Mouse (Mus musculus) c-Kit-positive CD71-negative TER-119-negative erythroid progenitor cells, embryonic 14.5 days (primary cell): ENCODE data around the gene Gm9508.
"Not testable (repeated sequence)": the region's sequence is repeated elsewhere in the genome, so short reads cannot be mapped to it uniquely, and the experiment has no call there.

Experiments used
- DNase-seq: peaks from one replicate; pipeline ENCODE4 v3.0.0-alpha.2; 2013; ENCODE audit warnings: low read depth

The Gm9508 gene

DNA sequence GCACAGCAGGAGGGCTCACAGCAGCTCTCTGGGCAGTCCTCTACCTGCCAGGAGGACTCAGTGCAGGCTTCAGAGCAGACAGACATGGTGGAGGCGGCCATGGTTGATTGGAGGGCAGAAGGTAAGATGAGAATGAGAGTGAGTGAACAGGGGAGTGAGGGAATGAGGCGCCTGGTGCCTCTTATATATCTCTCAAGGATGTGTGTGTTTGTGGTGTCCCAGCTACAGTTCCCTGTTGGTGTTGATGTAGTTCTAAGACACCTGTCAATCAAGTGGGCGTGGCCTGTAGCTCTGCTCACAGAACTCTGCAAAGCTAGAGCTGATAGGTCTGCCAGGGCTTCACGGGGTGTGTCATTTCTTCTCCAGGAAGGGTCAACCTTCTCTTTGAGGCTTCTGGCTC lies at the start of gene Gm9508:
TSS of gene Gm9508 (minus strand) at position 101 of the 400 bp plus-strand sequence.
- DNase-seq = no peak

DNA sequence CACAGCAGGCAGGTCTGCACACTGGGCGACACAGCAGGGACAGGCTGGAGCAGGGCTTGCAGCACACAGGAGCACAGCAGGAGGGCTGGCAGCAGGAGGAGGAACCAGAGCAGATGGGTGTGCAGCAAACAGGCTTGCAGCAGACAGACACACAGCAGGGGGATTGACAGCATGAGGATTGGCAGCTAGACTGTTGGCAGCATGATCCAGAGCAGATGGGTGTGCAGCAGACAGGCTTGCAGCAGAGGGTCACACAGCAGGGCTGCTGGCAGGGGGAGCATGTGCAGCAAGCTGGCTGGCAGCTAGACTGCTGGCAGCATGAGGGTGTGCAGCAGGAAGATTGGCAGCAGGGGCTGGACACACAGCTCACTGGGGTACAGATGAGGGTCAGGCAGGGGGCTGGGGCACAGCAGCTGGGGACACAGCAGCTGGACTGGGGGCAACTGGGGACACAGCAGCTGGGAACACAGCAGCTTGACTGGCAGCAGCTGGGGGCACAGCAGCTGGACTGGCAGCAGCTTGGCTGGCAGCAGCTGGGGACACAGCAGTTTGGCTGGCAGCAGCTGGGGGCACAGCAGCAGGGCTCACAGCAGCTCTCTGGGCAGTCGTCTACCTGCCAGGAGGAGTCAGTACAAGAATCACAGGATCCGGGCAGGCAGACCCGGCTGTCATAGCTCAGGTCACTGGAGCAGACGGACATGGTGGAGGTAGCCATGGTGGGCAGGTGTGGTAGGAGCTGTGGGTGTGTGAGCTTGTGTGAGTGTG lies 45.1 kb upstream of the Gm9508 start, which contains the start of gene Gm18596:
TSS of gene Gm18596 (minus strand) at position 715 of the 765 bp plus-strand sequence.
- DNase-seq = not testable (repeated sequence)

DNA sequence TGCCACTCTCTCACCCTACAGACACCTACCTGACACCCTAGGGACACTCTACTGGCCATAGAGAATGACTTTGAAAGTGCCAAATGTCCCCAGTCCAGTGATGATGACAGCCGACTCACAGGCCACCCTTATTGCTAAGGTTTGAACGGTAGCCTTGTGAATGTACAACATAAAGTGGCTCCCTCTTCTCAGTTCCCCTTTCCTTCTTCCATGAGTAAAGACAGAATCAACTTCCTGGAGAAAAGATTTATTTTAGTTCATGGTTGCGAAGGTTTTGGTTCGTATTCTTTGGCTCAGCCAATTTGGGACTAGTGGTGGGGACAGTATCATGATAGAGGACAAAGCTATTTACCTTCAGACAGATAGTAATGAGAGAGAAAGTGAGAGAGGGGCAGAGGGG lies 41.9 kb upstream of the Gm9508 start:
- DNase-seq = no peak

DNA sequence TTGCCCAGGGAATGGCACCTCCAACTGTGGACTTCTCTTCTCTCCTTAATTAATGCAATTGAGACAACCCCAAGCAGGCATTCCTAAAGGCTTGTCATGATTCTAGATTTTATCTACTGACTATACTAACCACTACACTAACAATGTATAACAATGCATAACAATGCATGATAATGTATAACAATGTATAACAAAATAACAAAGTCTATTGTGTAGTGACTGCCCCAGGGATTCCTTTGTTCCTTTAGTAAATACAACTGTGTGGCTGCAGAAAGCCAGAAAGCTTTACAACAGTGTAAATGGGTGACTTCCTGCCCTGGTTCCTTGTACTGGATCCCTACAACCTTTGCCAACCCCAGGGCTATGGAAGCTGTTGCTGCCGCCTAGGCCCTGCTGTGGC lies 38.9 kb upstream of the Gm9508 start:
- DNase-seq = no peak

DNA sequence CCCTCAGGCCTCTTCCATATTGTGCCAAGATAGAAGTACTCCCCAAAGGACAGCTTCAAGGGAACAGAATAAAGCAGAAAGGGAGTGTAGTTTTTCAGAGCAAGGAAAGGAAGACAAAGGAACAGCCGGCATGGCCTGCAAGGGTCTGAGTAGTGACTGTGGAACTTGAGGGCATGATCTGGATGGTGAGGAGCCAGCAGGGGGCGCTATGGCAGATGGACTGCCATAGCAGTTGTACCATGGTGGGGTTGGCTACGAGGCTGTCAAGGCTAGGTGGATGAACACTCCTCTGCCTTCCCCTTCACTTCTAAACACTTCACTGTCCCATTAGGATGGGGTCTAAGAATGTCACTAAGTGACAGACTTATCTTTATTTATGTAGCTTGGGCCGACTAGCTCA lies 32.2 kb upstream of the Gm9508 start:
- no peak for DNase-seq

DNA sequence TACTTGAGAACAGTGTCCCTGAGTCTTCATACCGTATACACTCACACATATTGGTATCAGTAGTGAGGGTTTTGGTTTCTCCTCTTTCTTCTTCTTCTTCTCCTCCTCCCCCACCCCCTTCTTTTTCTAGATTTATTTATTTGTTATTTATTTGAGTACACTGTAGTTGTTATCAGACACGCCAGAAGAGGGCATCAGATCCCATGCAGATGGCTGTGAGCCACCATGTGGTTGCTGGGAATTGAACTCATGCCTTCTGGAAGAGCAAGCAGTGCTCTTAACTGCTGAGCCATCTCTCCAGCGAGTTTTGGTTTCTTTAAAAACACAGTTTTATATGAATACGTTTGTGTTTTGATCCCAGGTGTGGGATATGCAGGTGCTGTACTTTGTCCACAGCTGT lies 31.2 kb upstream of the Gm9508 start:
- DNase-seq = no peak

DNA sequence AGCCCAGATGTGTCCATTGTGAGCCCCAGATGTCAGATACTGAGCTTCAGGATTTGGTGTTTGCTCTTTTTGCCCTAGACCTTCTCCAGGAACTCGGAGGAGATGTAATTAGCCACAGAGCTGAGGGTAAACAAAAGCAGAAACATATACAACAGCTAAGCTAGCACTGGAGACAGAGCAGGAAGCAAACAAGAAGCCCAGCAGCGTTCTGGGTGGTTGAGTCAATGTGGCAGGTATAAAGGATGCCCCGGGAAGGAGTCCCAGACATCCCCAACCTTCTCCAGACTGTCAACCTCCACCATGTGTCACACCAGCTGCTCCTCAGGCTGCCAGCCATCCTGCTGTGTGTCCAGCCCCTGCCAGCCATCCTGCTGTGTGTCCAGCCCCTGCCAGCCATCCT lies 29.2 kb upstream of the Gm9508 start, which contains the start of gene Gm10100:
TSS of gene Gm10100 (plus strand) at position 301 of the 400 bp plus-strand sequence.
- no peak for DNase-seq

DNA sequence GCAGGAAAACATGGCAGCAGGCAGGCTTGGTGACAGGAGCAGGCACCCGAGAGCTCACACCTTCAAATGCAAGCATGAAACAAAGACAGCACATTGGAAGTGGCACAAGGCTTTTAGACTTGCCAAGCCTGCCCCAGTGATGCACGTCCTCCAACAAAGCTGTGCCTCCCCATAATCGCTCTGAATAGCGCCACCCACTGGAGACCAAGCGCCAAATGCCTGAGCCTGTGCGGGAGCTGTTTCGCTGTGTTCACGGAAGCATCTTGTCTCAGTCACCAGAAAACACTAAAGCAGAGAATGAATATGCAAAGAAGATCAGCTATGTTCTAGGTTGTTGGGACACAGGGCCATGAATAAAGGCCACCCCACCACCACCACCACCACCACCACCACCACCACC lies 27.8 kb upstream of the Gm9508 start:
- no peak for DNase-seq

DNA sequence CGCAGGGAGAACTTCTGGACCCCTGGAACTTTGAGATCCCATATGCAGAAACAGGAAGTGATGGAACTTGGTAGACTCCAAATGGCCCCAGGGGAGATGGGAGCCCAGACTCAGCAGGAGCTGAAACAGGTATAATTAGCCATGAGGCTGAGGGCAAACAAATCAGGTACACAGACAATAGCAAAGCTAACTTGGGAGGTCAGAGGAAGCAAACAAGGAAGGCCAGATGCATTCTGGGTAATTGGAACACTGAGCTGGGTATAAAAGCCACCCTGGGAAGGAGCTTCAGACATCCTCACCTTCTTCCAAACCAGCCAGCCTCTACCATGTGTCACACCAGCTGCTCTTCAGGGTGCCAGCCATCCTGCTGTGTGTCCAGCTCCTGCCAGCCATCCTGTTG lies 23.3 kb upstream of the Gm9508 start, which contains the start of gene Krtap12-1:
TSS of gene Krtap12-1 (plus strand) at position 301 of the 400 bp plus-strand sequence.
- not testable (repeated sequence) for DNase-seq

DNA sequence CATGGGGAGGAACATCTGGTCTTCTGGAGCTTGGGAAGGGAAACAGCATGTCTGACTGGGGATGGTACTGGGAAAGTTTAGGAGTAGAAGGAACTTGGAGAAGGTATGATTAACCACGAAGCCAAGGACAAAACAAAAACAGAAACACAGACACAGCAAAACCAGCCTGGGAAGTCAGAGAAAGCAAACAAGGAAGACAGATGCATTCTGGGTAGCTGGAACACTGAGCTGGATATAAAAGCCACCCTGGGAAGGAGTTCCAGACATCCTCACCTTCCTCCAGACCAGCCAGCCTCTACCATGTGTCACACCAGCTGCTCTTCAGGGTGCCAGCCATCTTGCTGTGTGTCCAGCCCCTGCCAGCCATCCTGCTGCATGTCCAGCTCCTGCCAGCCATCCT lies 18.5 kb upstream of the Gm9508 start, which contains the start of gene Gm10142:
TSS of gene Gm10142 (plus strand) at position 301 of the 400 bp plus-strand sequence.
- no peak for DNase-seq

DNA sequence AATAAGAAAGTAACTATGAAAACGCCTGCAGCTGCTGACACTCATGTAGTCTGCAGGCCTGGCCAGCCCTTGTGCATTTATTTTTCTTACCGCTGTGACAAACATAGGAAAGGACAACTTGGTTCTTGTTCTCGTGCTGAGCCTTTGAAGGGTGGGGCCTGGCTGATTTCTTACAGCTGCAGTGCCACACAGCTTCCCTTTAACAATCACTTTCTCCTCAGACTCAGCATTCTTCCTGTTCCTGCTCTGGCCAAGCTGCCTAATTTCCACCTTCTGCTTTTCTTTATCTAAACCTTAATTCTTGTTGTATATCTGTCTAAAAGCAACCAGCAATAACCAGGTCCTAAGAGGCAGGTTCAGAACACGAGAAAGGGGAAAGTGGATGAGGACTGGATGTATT lies 16.7 kb upstream of the Gm9508 start:
- no peak for DNase-seq

DNA sequence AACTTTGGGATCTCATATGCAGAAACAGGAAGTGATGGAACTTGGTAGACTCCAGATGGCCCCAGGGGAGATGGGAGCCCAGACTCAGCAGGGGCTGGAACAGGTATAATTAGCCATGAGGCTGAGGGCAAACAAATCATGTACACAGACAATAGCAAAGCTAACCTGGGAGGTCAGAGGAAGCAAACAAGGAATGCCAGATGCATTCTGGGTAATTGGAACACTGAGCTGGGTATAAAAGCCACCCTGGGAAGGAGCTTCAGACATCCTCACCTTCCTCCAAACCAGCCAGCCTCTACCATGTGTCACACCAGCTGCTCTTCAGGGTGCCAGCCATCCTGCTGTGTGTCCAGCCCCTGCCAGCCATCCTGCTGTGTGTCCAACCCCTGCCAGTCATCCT lies 14.1 kb upstream of the Gm9508 start, which contains the start of gene Gm10024:
TSS of gene Gm10024 (plus strand) at position 301 of the 400 bp plus-strand sequence.
- DNase-seq = not testable (repeated sequence)

DNA sequence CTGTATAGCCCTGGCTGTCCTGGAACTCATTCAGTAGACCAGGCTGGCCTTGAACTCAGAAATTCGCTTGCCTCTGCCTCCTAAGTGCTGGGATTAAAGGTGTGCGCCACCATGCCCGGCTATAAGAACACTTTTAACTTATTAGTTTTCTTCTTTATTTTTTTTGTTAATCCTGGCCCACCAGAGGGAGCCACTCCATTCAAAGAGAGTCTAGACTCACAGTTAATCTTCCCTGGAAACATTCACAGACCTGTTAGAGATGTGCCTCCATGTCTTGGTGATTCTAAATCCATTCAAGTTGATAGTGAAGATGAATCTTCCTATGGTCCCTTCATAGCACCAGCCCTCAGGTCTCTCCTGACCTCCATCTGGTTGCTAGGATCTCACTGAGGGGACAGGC lies 12.8 kb upstream of the Gm9508 start:
- DNase-seq = no peak

DNA sequence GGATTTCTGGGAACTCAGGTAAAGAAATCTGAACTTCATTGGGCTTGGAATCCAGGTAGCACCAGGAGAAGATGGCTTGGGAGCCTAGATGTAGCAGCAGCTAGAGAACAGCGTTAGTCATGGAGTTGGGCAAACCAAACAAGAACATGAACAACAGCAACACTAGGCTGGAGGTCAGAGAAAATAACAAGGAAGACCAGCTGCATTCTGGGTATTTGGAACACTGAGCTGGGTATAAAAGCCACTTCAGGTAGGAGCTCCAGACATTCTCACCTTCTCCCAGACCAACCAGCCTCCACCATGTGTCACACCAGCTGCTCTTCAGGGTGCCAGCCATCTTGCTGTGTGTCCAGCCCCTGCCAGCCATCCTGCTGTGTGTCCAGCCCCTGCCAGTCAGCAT lies 9.3 kb upstream of the Gm9508 start, which contains the start of gene Gm10272:
TSS of gene Gm10272 (plus strand) at position 301 of the 400 bp plus-strand sequence.
- DNase-seq = no peak

DNA sequence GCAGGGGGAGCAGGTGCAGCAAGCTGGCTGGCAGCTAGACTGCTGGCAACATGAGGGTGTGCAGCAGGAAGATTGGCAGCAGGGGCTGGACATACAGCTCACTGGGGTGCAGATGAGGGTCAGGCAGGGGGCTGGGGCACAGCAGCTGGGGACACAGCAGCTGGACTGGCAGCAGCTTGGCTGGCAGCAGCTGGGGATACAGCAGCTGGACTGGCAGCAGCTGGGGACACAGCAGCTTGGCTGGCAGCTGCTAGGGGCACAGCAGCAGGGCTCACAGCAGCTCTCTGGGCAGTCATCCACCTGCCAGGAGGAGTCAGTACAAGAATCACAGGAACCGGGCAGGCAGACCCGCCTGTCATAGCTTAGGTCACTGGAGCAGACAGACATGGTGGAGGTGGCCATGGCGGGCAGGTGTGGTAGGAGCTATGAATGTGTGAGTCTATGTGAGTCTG lies 6.7 kb downstream of the Gm9508 start, which contains the start of gene Gm19402:
TSS of gene Gm19402 (minus strand) at position 402 of the 452 bp plus-strand sequence.
- not testable (repeated sequence) for DNase-seq

DNA sequence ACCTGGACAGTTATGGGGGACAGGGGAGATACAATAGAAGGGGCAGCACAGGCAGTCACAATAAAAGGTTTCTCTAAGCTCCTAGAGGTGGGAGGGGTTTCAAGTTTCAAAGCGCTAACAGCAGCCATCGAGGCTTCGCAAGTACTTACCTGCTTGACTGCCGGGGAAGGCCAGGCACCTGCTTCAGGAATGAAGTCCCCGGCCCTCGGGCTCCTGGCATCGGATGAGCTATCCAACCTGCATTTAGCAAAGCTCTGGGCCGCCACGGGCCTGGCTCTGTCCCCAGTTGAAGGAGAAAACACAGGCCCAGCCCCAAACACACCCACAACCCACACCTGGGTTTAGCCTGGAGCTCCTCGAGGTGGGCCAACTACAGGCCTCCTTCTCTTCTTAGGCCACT lies 10.0 kb downstream of the Gm9508 start:
- no peak for DNase-seq

DNA sequence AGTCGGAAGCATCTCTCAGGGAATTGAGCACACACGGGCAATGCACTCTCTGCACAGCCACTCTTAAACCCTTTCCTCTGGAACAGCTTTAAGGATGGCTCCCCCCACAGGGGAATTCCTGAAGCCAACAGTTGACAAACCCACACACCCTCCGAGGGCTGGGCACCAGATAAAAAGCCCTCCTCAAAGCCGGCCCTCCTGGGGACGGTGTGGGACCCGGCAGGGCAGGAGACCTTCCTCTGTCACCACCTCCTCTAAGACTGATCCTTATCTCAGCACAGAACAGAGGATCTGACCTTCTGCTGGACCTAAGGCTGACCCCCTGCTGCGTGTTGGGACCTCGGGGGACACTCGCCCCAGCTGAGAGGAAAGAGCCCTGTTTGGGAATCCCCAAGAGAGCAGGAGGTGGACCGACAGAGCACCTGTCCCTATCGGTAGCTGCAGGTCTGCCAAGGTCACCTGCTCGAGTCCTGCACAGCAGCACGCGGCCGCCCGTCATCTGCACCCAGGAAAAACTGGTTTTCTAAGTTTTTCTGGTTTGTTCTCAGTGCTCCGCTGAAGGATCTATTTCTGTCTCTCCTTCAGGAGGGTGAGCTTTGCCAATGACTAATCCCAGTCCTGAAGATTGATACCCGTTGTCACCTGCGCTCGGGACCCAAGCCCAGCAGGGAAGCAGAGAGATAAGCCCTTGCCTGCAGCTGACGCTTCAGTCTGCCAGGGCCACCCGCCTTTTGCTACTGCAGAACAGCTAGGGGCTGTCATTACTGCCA lies 11.0 kb downstream of the Gm9508 start, which contains the start of gene Tspear:
TSS of gene Tspear (plus strand) at position 675 of the 770 bp plus-strand sequence.
- no peak for DNase-seq

DNA sequence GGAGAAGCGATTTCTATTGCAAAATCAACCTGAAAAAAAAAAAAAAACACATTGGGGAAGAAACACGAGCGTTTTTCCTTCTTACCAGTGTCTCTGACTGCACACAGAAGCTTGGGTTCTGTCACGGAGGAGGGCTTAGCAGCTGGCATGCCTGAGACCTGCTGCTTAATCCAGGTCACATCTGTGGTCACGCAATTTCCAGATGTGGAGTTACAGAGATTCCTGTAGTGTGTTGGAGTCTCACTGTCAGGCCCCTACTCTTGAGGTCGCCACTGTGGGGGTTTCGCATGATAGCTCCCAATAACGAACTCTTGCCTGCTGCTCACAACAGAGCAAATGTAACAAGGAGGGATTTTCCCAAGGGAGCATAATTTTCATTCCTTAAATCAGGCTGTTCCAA lies 12.9 kb downstream of the Gm9508 start:
- DNase-seq = no peak

DNA sequence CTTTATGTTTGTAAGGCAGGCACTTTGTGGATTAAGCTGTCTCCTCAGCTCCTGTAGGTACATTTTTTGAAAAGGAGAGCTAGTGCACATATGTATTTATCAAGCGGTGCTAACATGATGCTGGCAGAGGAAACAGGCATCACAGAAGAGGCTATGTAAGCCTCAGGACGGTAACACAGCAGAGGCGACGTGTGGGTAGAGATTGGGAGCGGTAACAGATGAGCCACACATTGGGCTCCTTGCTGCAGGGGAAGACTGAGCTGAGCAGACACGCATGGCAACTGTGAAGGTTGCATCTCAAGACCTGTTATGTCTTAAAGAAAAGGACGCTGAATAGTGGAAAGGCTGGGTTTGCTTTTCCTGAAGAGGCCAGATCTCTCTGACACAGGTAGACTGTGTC lies 14.0 kb downstream of the Gm9508 start:
- no peak for DNase-seq

DNA sequence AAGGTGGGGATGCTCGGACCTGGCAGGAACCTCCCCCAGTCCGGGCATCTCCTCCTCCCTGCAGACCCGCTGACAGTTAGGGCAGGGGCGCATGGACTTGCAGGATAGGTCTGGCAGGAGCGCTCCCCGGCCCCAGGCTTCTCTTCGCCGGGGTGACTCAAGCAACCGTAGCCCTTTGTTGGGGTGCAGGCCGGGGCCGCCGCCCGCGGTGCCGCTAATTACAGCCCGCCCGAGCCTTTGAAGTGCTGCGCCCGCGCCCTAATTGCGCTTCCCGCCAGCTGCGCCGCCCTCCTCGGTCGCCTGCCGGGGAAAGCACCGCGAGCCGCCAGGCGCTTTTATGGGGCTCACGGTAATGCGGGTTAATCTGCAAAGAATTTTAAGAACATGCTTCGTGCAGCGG lies 19.5 kb downstream of the Gm9508 start:
- no peak for DNase-seq

DNA sequence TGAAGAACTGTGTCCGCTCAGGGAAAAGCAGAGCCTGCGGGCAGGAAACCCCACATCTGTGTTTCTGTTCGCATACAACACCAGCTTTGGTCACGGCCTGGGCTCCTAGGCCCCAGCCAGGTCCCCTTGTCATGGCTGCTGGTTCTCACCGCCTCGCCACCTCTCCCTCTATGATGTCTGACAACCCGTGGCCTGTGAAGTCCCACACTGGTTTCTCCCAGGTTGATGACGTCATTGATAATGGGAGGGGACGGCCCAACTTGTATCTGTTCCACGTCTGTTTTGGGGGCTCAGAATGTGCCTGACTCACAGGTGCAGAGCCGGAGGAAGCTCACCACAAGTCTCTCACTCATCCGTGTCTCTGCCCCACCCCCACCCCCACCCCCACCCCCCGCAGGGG lies 23.3 kb downstream of the Gm9508 start:
- DNase-seq = no peak

DNA sequence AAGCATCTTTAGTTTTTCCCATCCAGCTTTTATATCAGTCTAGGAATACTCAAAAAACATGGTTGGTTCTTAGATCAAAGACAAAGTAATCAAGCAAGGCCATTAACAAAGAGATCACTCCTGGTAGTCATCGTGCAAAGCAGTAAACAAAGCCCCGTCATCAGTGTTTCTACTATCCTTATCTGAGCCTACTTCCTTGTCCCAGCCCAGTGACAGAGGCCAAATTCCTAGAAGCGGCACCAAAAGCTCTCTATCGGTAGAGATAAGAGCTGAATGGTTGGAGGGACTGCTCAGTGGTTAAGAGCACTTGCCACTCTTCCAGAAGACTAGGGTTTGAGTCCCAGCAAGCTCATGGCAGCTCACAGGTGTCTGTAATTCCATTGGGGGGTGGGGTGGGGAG lies 25.5 kb downstream of the Gm9508 start:
- DNase-seq = no peak

DNA sequence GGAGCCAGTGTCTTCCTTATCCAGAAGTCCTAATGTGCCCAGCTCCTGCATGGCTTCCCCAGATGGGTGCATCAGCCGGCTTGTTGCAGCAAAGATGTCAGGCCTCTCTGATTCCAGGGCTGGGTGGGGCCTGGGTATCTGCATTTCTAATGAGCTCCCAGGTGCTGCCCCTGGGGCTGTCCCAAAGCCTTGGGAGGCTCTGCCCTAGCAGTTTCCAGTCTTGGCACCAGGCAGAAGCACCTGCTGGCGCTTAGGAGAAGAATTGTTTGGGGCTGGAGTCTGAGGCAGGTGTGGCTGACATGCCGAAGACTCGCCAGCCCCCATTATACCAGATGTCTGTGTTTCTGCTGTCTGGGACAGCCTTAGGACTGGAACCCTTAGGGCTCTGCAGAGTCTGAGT lies 26.3 kb downstream of the Gm9508 start:
- DNase-seq = no peak
